Mouse (Mus musculus) lung, postnatal 0 days (tissue): ENCODE measurements around the gene Tmem45a2.

Experiments
- CTCF ChIP-seq: IDR thresholded peaks from 2 replicates; pipeline ENCODE4 v1.5.1; 2016; ENCODE audit warnings: antibody characterized with exemption, mild to moderate bottlenecking
- EP300 ChIP-seq: IDR thresholded peaks from 2 replicates; pipeline ENCODE4 v1.6.1; 2016; ENCODE audit warnings: antibody characterized with exemption, mild to moderate bottlenecking, control low read depth

DNA sequence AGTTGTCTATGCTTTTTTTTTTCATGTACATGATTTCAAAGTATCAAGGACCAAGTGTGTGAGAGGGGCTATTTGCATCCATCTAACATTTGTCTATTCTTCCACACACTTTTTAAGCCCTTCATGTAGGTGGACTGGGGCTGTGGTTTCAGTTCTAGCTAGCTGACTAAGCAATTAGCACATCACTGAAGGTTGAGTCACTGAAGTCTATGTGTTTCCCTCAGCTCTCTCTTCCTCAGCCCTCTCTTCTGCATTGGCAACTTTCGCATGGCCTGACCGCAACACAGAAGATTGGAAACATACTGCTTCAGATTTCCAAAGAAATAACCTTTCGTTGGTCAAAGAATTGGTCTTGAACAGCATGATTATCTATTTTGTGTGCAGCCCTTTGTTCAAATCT lies 21.2 kb downstream of the Tmem45a2 start:
- TF ChIP-seq CTCF (no peak), EP300 (no peak)
